Mouse (Mus musculus): ENCODE data around the gene Syt3. TPM values are rescaled to one million over a fixed set of nuclear protein-coding genes. Genes with fewer than 3 reads are reported as not detected.
A peak's percentile ranks its signal among the peaks of the same experiment; 100 is the strongest.

Gene Syt3
- total and polyA plus RNA-seq, 3 experiments, result 0.02 TPM; not detected in 2

DNA sequence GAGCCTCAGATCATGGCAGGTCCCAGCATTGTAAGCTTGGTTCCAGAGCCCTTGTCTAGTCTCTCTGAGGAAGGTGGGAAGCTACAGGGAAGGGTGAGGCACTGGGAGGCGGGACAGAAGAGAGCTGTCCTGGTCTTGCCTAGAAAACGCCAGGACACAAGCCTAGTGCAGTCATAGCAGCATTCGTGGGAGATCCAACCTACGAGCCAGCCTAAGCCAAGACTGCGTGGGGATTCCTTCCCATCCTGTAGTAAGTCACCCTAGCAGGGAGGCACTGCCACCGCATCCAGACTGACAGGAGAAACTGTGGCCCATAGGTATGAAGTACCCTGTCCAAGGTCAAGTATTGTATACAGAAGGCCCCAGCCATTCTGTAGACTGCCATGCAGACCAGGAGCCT, 48.6 kb downstream of the Syt3 start:
- Histone ChIP-seq H3K4me3 (ENCODE audit: low read depth, low read length) (no peak overlapping the region), H3K36me3 (replicated peaks) (no peaks in the 10 kb centered on the region), H3K4me1 (ENCODE audit: insufficient read depth, low read depth, low read length) (peaks cover 6% of the 10 kb centered on the region), H3K27me3 (ENCODE audit: insufficient read depth, low read length) (peaks cover 34% of the 10 kb centered on the region), H3K9me3 (replicated peaks) (no peaks in the 10 kb centered on the region)
- no peak for ATAC-seq (ENCODE audit: extremely low read depth, insufficient number of reproducible peaks, low FRiP score, poor library complexity, severe bottlenecking)
- DNase-seq (ENCODE audit: low spot score), result no peak
- TF ChIP-seq GATA2 (IDR thresholded peaks at IDR 0.05; ENCODE audit: borderline replicate concordance, low read depth, low read length), result no peak
- no peak for TF ChIP-seq GATA1 (IDR thresholded peaks at IDR 0.05; ENCODE audit: borderline replicate concordance, low read length)
- TF ChIP-seq CTCF (IDR thresholded peaks at IDR 0.05; ENCODE audit: low read depth, low read length), result no peak
- TF ChIP-seq TAL1 (conservative IDR thresholded peaks at IDR 0.05; ENCODE audit: low read depth, low read length), result no peak
- no peak for TF ChIP-seq POLR2AphosphoS5 (IDR thresholded peaks at IDR 0.05; ENCODE audit: insufficient replicate concordance, low read depth, low read length)

- Histone ChIP-seq H3K4me1 (ENCODE audit: insufficient read depth, low read depth, low read length) (peaks cover 6% of the 10 kb centered on the region), H3K9me3 (replicated peaks) (no peaks in the 10 kb centered on the region), H3K4me3 (ENCODE audit: low read depth, low read length) (no peak overlapping the region), H3K27me3 (ENCODE audit: insufficient read depth, low read length) (peaks cover 26% of the 10 kb centered on the region), H3K36me3 (replicated peaks) (no peaks in the 10 kb centered on the region)
- TF ChIP-seq GATA1 (IDR thresholded peaks at IDR 0.05; ENCODE audit: borderline replicate concordance, low read length), result no peak
- no peak for TF ChIP-seq POLR2AphosphoS5 (IDR thresholded peaks at IDR 0.05; ENCODE audit: insufficient replicate concordance, low read depth, low read length)
- TF ChIP-seq CTCF (IDR thresholded peaks at IDR 0.05; ENCODE audit: low read depth, low read length), result no peak
- TF ChIP-seq TAL1 (conservative IDR thresholded peaks at IDR 0.05; ENCODE audit: low read depth, low read length), result no peak
- TF ChIP-seq GATA2 (IDR thresholded peaks at IDR 0.05; ENCODE audit: borderline replicate concordance, low read depth, low read length), result no peak
- DNase-seq (ENCODE audit: low spot score), result no peak
- ATAC-seq (ENCODE audit: extremely low read depth, insufficient number of reproducible peaks, low FRiP score, poor library complexity, severe bottlenecking), result peak; percentile 49; the same call in 1 of the 2 replicates
Measured at GRCm38 (mm10) chr7:44433371-44433770, 49.5 kb downstream of the Syt3 start.

GRCm38 (mm10) chr7:44434089-44434488, 50.2 kb downstream of the Syt3 start:
- ATAC-seq (ENCODE audit: extremely low read depth, insufficient number of reproducible peaks, low FRiP score, poor library complexity, severe bottlenecking) (no peak), DNase-seq (ENCODE audit: low spot score) (no peak)
- TF ChIP-seq GATA2 (IDR thresholded peaks at IDR 0.05; ENCODE audit: borderline replicate concordance, low read depth, low read length) (no peak), POLR2AphosphoS5 (IDR thresholded peaks at IDR 0.05; ENCODE audit: insufficient replicate concordance, low read depth, low read length) (no peak), TAL1 (conservative IDR thresholded peaks at IDR 0.05; ENCODE audit: low read depth, low read length) (no peak), GATA1 (IDR thresholded peaks at IDR 0.05; ENCODE audit: borderline replicate concordance, low read length) (no peak), CTCF (IDR thresholded peaks at IDR 0.05; ENCODE audit: low read depth, low read length) (no peak)
- Histone ChIP-seq H3K4me3 (ENCODE audit: low read depth, low read length) (no peak overlapping the region), H3K36me3 (replicated peaks) (no peaks in the 10 kb centered on the region), H3K27me3 (ENCODE audit: insufficient read depth, low read length) (peaks cover 25% of the 10 kb centered on the region), H3K9me3 (replicated peaks) (no peaks in the 10 kb centered on the region), H3K4me1 (ENCODE audit: insufficient read depth, low read depth, low read length) (peaks cover 6% of the 10 kb centered on the region)

DNA sequence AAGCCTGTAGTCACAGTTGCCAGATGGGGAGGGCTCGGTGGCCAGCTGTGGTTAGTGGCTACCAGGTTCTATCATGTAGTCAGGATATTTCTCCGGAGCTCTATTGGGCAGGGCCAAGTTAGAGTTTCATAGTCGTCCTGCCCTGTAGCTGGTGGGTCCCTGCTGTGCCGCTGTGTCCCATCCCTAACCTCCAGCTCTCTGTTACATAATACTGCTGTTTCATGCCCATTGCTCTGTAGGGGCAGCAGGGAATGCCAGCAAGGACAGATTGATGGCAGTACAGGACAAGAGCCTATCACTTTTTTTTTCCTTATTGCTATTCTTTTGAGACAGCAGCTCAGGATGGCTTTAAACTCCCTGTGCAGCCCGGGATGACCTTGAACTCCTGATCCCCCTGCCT, 51.9 kb downstream of the Syt3 start:
- Histone ChIP-seq H3K9me3 (replicated peaks) (no peaks in the 10 kb centered on the region), H3K36me3 (replicated peaks) (no peaks in the 10 kb centered on the region), H3K4me1 (ENCODE audit: insufficient read depth, low read depth, low read length) (peaks cover 6% of the 10 kb centered on the region), H3K27me3 (ENCODE audit: insufficient read depth, low read length) (peaks cover 26% of the 10 kb centered on the region), H3K4me3 (ENCODE audit: low read depth, low read length) (no peak overlapping the region)
- no peak for TF ChIP-seq GATA1 (IDR thresholded peaks at IDR 0.05; ENCODE audit: borderline replicate concordance, low read length)
- TF ChIP-seq CTCF (IDR thresholded peaks at IDR 0.05; ENCODE audit: low read depth, low read length), result no peak
- TF ChIP-seq GATA2 (IDR thresholded peaks at IDR 0.05; ENCODE audit: borderline replicate concordance, low read depth, low read length), result no peak
- no peak for TF ChIP-seq POLR2AphosphoS5 (IDR thresholded peaks at IDR 0.05; ENCODE audit: insufficient replicate concordance, low read depth, low read length)
- no peak for TF ChIP-seq TAL1 (conservative IDR thresholded peaks at IDR 0.05; ENCODE audit: low read depth, low read length)
- no peak for ATAC-seq (ENCODE audit: extremely low read depth, insufficient number of reproducible peaks, low FRiP score, poor library complexity, severe bottlenecking)
- DNase-seq (ENCODE audit: low spot score), result no peak

- TF ChIP-seq TAL1 (conservative IDR thresholded peaks at IDR 0.05; ENCODE audit: low read depth, low read length) (no peak), GATA2 (IDR thresholded peaks at IDR 0.05; ENCODE audit: borderline replicate concordance, low read depth, low read length) (no peak), CTCF (IDR thresholded peaks at IDR 0.05; ENCODE audit: low read depth, low read length) (no peak), POLR2AphosphoS5 (IDR thresholded peaks at IDR 0.05; ENCODE audit: insufficient replicate concordance, low read depth, low read length) (no peak), GATA1 (IDR thresholded peaks at IDR 0.05; ENCODE audit: borderline replicate concordance, low read length) (no peak)
- DNase-seq (ENCODE audit: low spot score) (no peak), ATAC-seq (ENCODE audit: extremely low read depth, insufficient number of reproducible peaks, low FRiP score, poor library complexity, severe bottlenecking) (no peak)
- H3K36me3 ChIP-seq (replicated peaks), result no peaks in the 10 kb centered on the region
- peaks cover 6% of the 10 kb centered on the region for H3K4me1 ChIP-seq (ENCODE audit: insufficient read depth, low read depth, low read length)
- peaks cover 22% of the 10 kb centered on the region for H3K27me3 ChIP-seq (ENCODE audit: insufficient read depth, low read length)
- H3K9me3 ChIP-seq (replicated peaks), result no peaks in the 10 kb centered on the region
- no peak overlapping the region for H3K4me3 ChIP-seq (ENCODE audit: low read depth, low read length)
Measured at GRCm38 (mm10) chr7:44436267-44436666, 52.4 kb downstream of the Syt3 start.

DNA sequence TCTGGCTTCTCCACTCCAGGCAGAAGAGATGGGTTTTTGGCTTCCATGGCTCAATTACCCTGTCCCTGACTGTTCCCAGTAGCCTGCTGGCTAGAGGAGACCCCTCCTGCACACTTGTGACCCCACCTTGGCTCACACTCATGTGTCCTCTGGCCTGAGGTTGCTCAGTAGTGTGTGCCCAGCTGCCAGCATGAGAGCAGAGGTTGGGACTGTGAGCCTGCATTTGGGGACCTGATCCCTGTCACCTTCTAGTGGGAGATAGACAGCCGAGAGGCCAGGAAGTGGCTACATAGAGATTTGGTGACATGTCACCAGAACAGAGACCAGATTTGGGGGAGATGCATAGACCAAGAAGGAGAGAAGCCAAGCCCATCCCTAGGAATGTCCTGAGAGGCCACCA, 53.3 kb downstream of the Syt3 start:
- peaks cover 6% of the 10 kb centered on the region for H3K4me1 ChIP-seq (ENCODE audit: insufficient read depth, low read depth, low read length)
- DNase-seq (ENCODE audit: low spot score) (no peak), ATAC-seq (ENCODE audit: extremely low read depth, insufficient number of reproducible peaks, low FRiP score, poor library complexity, severe bottlenecking) (no peak)
- no peaks in the 10 kb centered on the region for H3K36me3 ChIP-seq (replicated peaks)
- no peaks in the 10 kb centered on the region for H3K9me3 ChIP-seq (replicated peaks)
- H3K27me3 ChIP-seq (ENCODE audit: insufficient read depth, low read length), result peaks cover 29% of the 10 kb centered on the region
- TF ChIP-seq POLR2AphosphoS5 (IDR thresholded peaks at IDR 0.05; ENCODE audit: insufficient replicate concordance, low read depth, low read length) (no peak), CTCF (IDR thresholded peaks at IDR 0.05; ENCODE audit: low read depth, low read length) (no peak), GATA1 (IDR thresholded peaks at IDR 0.05; ENCODE audit: borderline replicate concordance, low read length) (no peak), TAL1 (conservative IDR thresholded peaks at IDR 0.05; ENCODE audit: low read depth, low read length) (no peak), GATA2 (IDR thresholded peaks at IDR 0.05; ENCODE audit: borderline replicate concordance, low read depth, low read length) (no peak)
- no peak overlapping the region for H3K4me3 ChIP-seq (ENCODE audit: low read depth, low read length)
